Mouse (Mus musculus) brain, embryonic 14.5 days (tissue): ENCODE data around the gene Myo1f.

Experiments
- CTCF ChIP-seq: fragments of 200-500 bp; IDR thresholded peaks from 2 replicates; pipeline ENCODE4 v1.5.1; 2012; ENCODE audit warnings: inconsistent platforms, mild to moderate bottlenecking, moderate library complexity, borderline replicate concordance; ENCODE audit not compliant: insufficient read depth, insufficient read length; ENCODE audit errors: extremely low read depth
- POLR2A ChIP-seq: fragments of 200-500 bp; IDR thresholded peaks from 2 replicates; pipeline ENCODE4 v1.6.1; 2012; ENCODE audit warnings: mild to moderate bottlenecking, inconsistent platforms, borderline replicate concordance; ENCODE audit not compliant: poor library complexity, insufficient read depth, insufficient read length, severe bottlenecking; ENCODE audit errors: extremely low read depth

DNA sequence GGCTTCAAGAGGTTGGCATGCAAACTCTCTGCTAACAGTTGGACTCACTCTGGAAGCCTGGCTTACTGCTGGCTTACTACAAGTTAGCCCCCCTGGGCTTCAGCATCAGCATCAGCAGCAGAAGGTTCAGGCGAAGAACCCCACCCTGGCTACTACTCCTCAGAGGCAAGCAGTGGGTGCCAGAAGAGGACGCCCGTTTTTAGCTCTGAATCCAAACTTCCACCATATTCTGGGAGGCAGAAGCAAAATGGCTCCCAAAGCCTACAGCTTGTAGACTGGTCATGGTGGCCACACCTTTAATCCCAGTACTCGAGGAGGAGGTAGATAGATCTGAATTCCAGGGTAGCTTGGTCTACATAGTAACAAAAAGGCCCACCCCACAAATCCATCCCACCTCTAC is 88.6 kb downstream of the Myo1f start:
- TF ChIP-seq CTCF = no peak
- TF ChIP-seq POLR2A = no peak
